Mouse (Mus musculus) bone marrow macrophage, adult 2 months (primary cell): Measurements from ENCODE around the gene Tmem106b.

Experiments
- CTCF ChIP-seq: IDR thresholded peaks from 2 replicates; pipeline ENCODE4 v1.5.1; 2012; ENCODE audit warnings: low read depth, mild to moderate bottlenecking, low read length, moderate library complexity
- POLR2A ChIP-seq: IDR thresholded peaks from 2 replicates; pipeline ENCODE4 v1.6.1; 2012; ENCODE audit warnings: mild to moderate bottlenecking, low read depth, low read length, borderline replicate concordance

DNA sequence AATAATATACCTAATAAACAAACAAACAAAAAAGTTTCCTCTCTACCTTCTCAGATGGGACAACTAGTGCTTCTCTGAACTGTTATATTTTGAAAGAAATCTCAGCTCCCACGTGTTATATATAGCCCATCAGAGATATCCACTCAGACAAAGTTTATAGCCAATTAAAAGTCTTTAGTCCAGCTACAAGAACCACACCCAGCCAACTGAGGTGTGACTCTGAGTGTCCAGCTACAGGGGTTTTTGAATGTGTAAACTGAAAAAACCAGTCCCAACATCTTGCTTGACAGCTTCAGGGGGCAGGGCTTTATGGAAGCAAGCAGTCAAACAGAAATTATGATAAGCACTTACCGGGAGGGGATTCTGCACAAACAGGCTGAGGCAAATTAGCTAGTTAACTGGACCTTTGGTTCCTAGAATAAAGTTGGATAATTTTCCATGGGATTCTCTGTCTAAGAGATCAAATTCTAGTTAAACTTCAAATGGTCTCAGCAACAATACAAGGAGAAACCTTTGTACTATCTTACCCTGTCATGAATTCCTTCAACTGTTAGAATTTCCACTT, 6.8 kb upstream of the Tmem106b start:
- TF ChIP-seq CTCF (no peak), POLR2A (no peak)
